Mouse (Mus musculus) liver, embryonic 15.5 days (tissue): ENCODE results near the gene Map2. TPM values are rescaled to one million over a fixed set of nuclear protein-coding genes. Genes with fewer than 3 reads are reported as not detected.

Source experiments
- ATAC-seq: fragments of 200-750 bp; cut with Nextera tagmentation; 2 replicates; pipeline ENCODE4 v1.8.0; 2017; ENCODE audit warnings: moderate number of reproducible peaks, mild to moderate bottlenecking, moderate library complexity; ENCODE audit not compliant: insufficient read depth
- H3K27ac ChIP-seq: fragments of 300-500 bp; sonication (generic); replicated peaks from 2 replicates; pipeline ENCODE4 v1.5.1; 2015; ENCODE audit warnings: mild to moderate bottlenecking, inconsistent platforms
- H3K27me3 ChIP-seq: fragments of 300-500 bp; sonication (generic); 2 replicates; pipeline ENCODE4 v1.6.1; 2015; ENCODE audit warnings: mild to moderate bottlenecking, inconsistent platforms
- H3K36me3 ChIP-seq: fragments of 300-500 bp; sonication (generic); replicated peaks from 2 replicates; pipeline ENCODE4 v1.6.1; 2015; ENCODE audit warnings: moderate library complexity, mild to moderate bottlenecking, inconsistent platforms
- H3K4me1 ChIP-seq: fragments of 300-500 bp; sonication (generic); replicated peaks from 2 replicates; pipeline ENCODE4 v1.6.1; 2015; ENCODE audit warnings: inconsistent platforms
- H3K4me2 ChIP-seq: fragments of 300-500 bp; sonication (generic); 2 replicates; pipeline ENCODE4 v1.6.1; 2015; ENCODE audit warnings: moderate library complexity, mild to moderate bottlenecking, inconsistent platforms
- H3K4me3 ChIP-seq: fragments of 300-500 bp; sonication (generic); replicated peaks from 2 replicates; pipeline ENCODE4 v1.5.1; 2015; ENCODE audit warnings: mild to moderate bottlenecking, inconsistent platforms
- H3K9ac ChIP-seq: fragments of 300-500 bp; sonication (generic); 2 replicates; pipeline ENCODE4 v1.6.1; 2015; ENCODE audit warnings: moderate library complexity, mild to moderate bottlenecking, inconsistent platforms
- H3K9me3 ChIP-seq: fragments of 300-500 bp; sonication (generic); replicated peaks from 2 replicates; pipeline ENCODE4 v1.6.1; 2016; ENCODE audit warnings: inconsistent platforms
- WGBS: fragments of 180-500 bp; shearing (Covaris S2); methylation state at CpG from one replicate; pipeline ENCODE4 v1.1.7; 2015; ENCODE audit warnings: mixed read lengths; ENCODE audit not compliant: insufficient replicate concordance; 5-methylcytosine and 5-hydroxymethylcytosine counted together
- polyA plus RNA-seq: library from polyadenylated mRNA; unstranded; fragments of >200 nt; fragmentation: Nextera tagmentation; extraction: Ambion mirVana; gene quantifications from 2 replicates; pipeline ENCODE4 v1.2.1, GENCODE M21; 2015

Gene Map2
- polyA plus RNA-seq, 1 experiment from 2014 or later, result 1.8 TPM

- ATAC-seq, result no peak
- WGBS, result 54% methylated on average over 15 of the region's 15 CpGs
- Histone ChIP-seq H3K4me1 (no peaks in the 10 kb centered on the region), H3K27me3 (no peaks in the 10 kb centered on the region), H3K4me3 (no peak overlapping the region), H3K9ac (no peak overlapping the region), H3K36me3 (no peaks in the 10 kb centered on the region), H3K27ac (no peak overlapping the region), H3K9me3 (no peaks in the 10 kb centered on the region), H3K4me2 (no peak overlapping the region)
Measured at GRCm38 (mm10) chr1:66321631-66322142, 146.6 kb downstream of the Map2 start.

GRCm38 (mm10) chr1:66323461-66323860, 148.4 kb downstream of the Map2 start:
- no peak for ATAC-seq
- Histone ChIP-seq H3K4me1 (no peaks in the 10 kb centered on the region), H3K9ac (no peak overlapping the region), H3K27me3 (no peaks in the 10 kb centered on the region), H3K4me3 (no peak overlapping the region), H3K9me3 (no peaks in the 10 kb centered on the region), H3K27ac (no peak overlapping the region), H3K4me2 (no peak overlapping the region), H3K36me3 (no peaks in the 10 kb centered on the region)
- 74% methylated on average over 9 of the region's 9 CpGs for WGBS

GRCm38 (mm10) chr1:66324951-66325350, 149.9 kb downstream of the Map2 start:
- no peak for ATAC-seq
- Histone ChIP-seq H3K9me3 (no peaks in the 10 kb centered on the region), H3K36me3 (no peaks in the 10 kb centered on the region)

GRCm38 (mm10) chr1:66328996-66329395, 153.9 kb downstream of the Map2 start:
- no peak overlapping the region for H3K27ac ChIP-seq
- ATAC-seq, result no peak
- no peak overlapping the region for H3K4me2 ChIP-seq
- H3K4me1 ChIP-seq, result no peaks in the 10 kb centered on the region
- H3K4me3 ChIP-seq, result no peak overlapping the region
- no peaks in the 10 kb centered on the region for H3K9me3 ChIP-seq
- H3K36me3 ChIP-seq, result no peaks in the 10 kb centered on the region
- H3K9ac ChIP-seq, result no peak overlapping the region
- H3K27me3 ChIP-seq, result no peaks in the 10 kb centered on the region
- WGBS, result 31% methylated on average over 6 of the region's 6 CpGs

More at GRCm38 (mm10) chr1:66324951-66325350, 149.9 kb downstream of the Map2 start:
- no peaks in the 10 kb centered on the region for H3K27me3 ChIP-seq
- no peak overlapping the region for H3K9ac ChIP-seq
- no peak overlapping the region for H3K27ac ChIP-seq
- no peak overlapping the region for H3K4me3 ChIP-seq
- H3K4me1 ChIP-seq, result no peaks in the 10 kb centered on the region
- H3K4me2 ChIP-seq, result no peak overlapping the region

- no peak overlapping the region for H3K4me3 ChIP-seq
- no peak overlapping the region for H3K27ac ChIP-seq
- no peak overlapping the region for H3K9ac ChIP-seq
- H3K27me3 ChIP-seq, result no peaks in the 10 kb centered on the region
- H3K9me3 ChIP-seq, result no peaks in the 10 kb centered on the region
- no peak for ATAC-seq
- no peak overlapping the region for H3K4me2 ChIP-seq
- H3K4me1 ChIP-seq, result no peaks in the 10 kb centered on the region
- no peaks in the 10 kb centered on the region for H3K36me3 ChIP-seq
Measured at GRCm38 (mm10) chr1:66329534-66329933, 154.5 kb downstream of the Map2 start.

GRCm38 (mm10) chr1:66335724-66336284, 160.7 kb downstream of the Map2 start:
- Histone ChIP-seq H3K27me3 (no peaks in the 10 kb centered on the region), H3K27ac (no peak overlapping the region), H3K36me3 (no peaks in the 10 kb centered on the region), H3K4me1 (no peaks in the 10 kb centered on the region), H3K9ac (no peak overlapping the region), H3K4me2 (no peak overlapping the region), H3K9me3 (no peaks in the 10 kb centered on the region), H3K4me3 (no peak overlapping the region)
- no peak for ATAC-seq
- 52% methylated on average over 2 of the region's 2 CpGs for WGBS

- no peak overlapping the region for H3K4me2 ChIP-seq
- H3K9me3 ChIP-seq, result no peaks in the 10 kb centered on the region
- no peak for ATAC-seq
- no peaks in the 10 kb centered on the region for H3K27me3 ChIP-seq
- H3K9ac ChIP-seq, result no peak overlapping the region
- H3K4me1 ChIP-seq, result no peaks in the 10 kb centered on the region
- WGBS, result 56% methylated on average over 1 of the region's 1 CpGs
- H3K36me3 ChIP-seq, result no peaks in the 10 kb centered on the region
- no peak overlapping the region for H3K27ac ChIP-seq
- H3K4me3 ChIP-seq, result no peak overlapping the region
Measured at GRCm38 (mm10) chr1:66339213-66339612, 164.1 kb downstream of the Map2 start.

- Histone ChIP-seq H3K27ac (no peak overlapping the region), H3K36me3 (no peaks in the 10 kb centered on the region), H3K4me3 (no peak overlapping the region), H3K9me3 (no peaks in the 10 kb centered on the region), H3K27me3 (no peaks in the 10 kb centered on the region), H3K4me1 (no peaks in the 10 kb centered on the region), H3K4me2 (no peak overlapping the region), H3K9ac (no peak overlapping the region)
- ATAC-seq, result no peak
- WGBS, result 51% methylated on average over 8 of the region's 8 CpGs
Measured at GRCm38 (mm10) chr1:66348404-66349165, 173.5 kb downstream of the Map2 start.

GRCm38 (mm10) chr1:66349166-66349835, 174.2 kb downstream of the Map2 start:
- no peak for ATAC-seq
- Histone ChIP-seq H3K9me3 (no peaks in the 10 kb centered on the region), H3K27me3 (no peaks in the 10 kb centered on the region), H3K4me3 (no peak overlapping the region), H3K9ac (no peak overlapping the region), H3K36me3 (no peaks in the 10 kb centered on the region), H3K4me2 (no peak overlapping the region), H3K4me1 (no peaks in the 10 kb centered on the region), H3K27ac (no peak overlapping the region)
- WGBS, result 68% methylated on average over 3 of the region's 3 CpGs

GRCm38 (mm10) chr1:66351366-66351765, 176.3 kb downstream of the Map2 start:
- no peaks in the 10 kb centered on the region for H3K9me3 ChIP-seq
- no peaks in the 10 kb centered on the region for H3K4me1 ChIP-seq
- no peaks in the 10 kb centered on the region for H3K36me3 ChIP-seq
- no peak for ATAC-seq
- no peaks in the 10 kb centered on the region for H3K27me3 ChIP-seq
- H3K4me2 ChIP-seq, result no peak overlapping the region
- no peak overlapping the region for H3K4me3 ChIP-seq
- H3K9ac ChIP-seq, result no peak overlapping the region
- no peak overlapping the region for H3K27ac ChIP-seq

- Histone ChIP-seq H3K4me2 (no peak overlapping the region), H3K36me3 (no peaks in the 10 kb centered on the region), H3K27me3 (no peaks in the 10 kb centered on the region), H3K9me3 (no peaks in the 10 kb centered on the region), H3K4me1 (no peaks in the 10 kb centered on the region), H3K27ac (no peak overlapping the region), H3K9ac (no peak overlapping the region), H3K4me3 (no peak overlapping the region)
- WGBS, result 64% methylated on average over 2 of the region's 2 CpGs
- no peak for ATAC-seq
Measured at GRCm38 (mm10) chr1:66361799-66362198, 186.7 kb downstream of the Map2 start.
